Mouse (Mus musculus): ENCODE results near the gene Brat1. TPM values are rescaled to one million over a fixed set of nuclear protein-coding genes. Genes with fewer than 3 reads are reported as not detected.

The Brat1 gene
- polyA plus RNA-seq, 1 experiment from 2014 or later = 18.7 TPM

GRCm38 (mm10) chr5:140702618-140703175, 2.1 kb upstream of the Brat1 start:
- peak overlapping the region; percentile 91 for H3K27ac ChIP-seq
- peak overlapping the region; percentile 87 for H3K4me2 ChIP-seq
- peaks cover 3% of the 10 kb centered on the region; the same call in 1 of the 2 replicates for H3K36me3 ChIP-seq
- ATAC-seq (ENCODE audit: insufficient read depth, low FRiP score, low read depth) = no peak
- H3K4me1 ChIP-seq = peaks cover 33% of the 10 kb centered on the region
- peak overlapping the region; percentile 85; the same call in 1 of the 2 replicates for H3K9ac ChIP-seq
- 61% methylated on average over 19 of the region's 19 CpGs for WGBS
- H3K9me3 ChIP-seq = no peaks in the 10 kb centered on the region
- peak overlapping the region; percentile 78 for H3K4me3 ChIP-seq (replicated peaks)
- no peaks in the 10 kb centered on the region for H3K27me3 ChIP-seq (replicated peaks)

DNA sequence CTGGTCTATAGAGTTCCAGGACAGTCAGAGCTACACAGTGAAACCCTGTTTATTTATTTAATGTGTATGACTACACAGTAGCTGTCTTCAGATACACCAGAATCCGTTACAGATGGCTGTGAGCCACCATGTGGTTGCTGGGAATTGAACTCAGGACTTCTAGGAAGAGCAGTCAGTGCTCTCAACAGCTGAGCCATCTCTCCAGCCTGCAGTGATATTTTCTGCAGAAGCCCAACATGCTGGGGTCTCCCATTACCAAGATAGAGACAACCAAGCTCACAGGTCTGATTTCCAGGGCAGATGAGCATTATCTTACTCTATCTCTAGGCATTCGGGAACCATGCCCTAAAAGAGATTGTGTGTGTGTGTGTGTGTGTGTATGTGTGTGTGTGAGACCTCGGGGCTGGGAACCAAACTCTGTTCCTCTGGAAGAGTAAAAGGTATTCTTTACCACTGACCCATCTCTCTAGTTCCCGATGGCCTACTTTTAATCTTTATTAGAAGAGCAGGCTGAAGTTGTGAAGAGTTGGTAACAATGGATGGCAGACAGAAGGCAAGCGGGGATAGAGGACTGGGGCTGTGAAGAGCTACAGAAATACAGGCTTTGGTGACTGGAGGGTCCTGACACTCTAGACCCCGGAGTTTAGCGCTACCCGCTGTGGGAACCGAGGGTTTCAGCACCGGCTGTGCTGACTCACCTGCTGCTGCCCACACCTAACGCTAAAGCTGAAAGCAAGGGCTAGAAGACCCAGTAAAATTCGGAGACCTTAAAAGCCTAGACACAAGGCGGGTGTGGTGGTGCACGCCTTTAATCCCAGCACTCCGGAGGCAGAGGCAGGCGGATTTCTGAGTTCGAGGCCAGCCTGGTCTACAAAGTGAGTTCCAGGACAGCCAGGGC, 1.1 kb upstream of the Brat1 start:
- ATAC-seq (ENCODE audit: insufficient read depth, low FRiP score, low read depth) = no peak

DNA sequence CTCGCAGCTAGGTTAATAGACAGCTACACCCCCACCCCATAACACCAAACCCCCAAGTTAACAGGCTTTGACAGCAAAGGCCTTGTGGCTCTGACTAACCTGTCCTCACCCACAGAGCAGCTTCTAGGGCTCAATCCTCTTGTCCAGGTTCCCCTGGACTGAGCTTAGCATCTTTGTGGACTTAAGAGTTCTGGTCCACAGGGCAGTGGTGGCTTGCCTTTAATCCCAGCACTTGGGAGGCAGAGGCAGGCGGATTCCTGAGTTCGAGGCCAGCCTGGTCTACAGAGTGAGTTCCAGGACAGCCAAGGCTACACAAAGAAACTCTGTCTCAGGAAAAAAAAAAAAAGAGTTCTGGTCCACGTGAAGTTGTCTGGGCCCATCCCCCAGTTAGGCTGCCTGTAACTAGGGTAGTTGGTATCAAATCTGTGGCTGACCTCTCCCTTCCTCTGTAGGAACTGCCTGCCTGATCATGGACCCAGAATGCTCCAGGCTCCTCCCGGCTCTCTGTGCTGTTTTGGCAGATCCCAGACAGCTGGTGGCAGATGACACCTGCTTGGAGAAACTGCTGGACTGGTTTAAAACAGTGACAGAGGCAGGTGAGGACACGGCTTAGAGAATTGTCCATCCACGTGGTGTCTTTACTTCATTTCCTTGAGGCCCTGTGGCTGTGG, 825 bp downstream of the Brat1 start:
- Histone ChIP-seq H3K4me1 (peaks cover 33% of the 10 kb centered on the region), H3K27ac (peak overlapping the region; percentile 87), H3K4me3 (replicated peaks) (peak overlapping the region; percentile 58), H3K9me3 (no peaks in the 10 kb centered on the region), H3K9ac (peak overlapping the region; percentile 68), H3K27me3 (replicated peaks) (no peaks in the 10 kb centered on the region), H3K36me3 (peaks cover 10% of the 10 kb centered on the region), H3K4me2 (peak overlapping the region; percentile 80)
- ATAC-seq (ENCODE audit: insufficient read depth, low FRiP score, low read depth) = no peak
- 43% methylated on average over 7 of the region's 7 CpGs for WGBS

More for the DNA sequence above, 1.1 kb upstream of the Brat1 start:
- Histone ChIP-seq H3K9ac (no peak overlapping the region), H3K4me3 (replicated peaks) (peak overlapping the region; percentile 58), H3K9me3 (no peaks in the 10 kb centered on the region), H3K27ac (peak overlapping the region; percentile 93), H3K36me3 (peaks cover 6% of the 10 kb centered on the region; the same call in 1 of the 2 replicates), H3K4me1 (peaks cover 33% of the 10 kb centered on the region), H3K27me3 (replicated peaks) (no peaks in the 10 kb centered on the region), H3K4me2 (peak overlapping the region; percentile 49)
- WGBS = 33% methylated on average over 17 of the region's 17 CpGs

DNA sequence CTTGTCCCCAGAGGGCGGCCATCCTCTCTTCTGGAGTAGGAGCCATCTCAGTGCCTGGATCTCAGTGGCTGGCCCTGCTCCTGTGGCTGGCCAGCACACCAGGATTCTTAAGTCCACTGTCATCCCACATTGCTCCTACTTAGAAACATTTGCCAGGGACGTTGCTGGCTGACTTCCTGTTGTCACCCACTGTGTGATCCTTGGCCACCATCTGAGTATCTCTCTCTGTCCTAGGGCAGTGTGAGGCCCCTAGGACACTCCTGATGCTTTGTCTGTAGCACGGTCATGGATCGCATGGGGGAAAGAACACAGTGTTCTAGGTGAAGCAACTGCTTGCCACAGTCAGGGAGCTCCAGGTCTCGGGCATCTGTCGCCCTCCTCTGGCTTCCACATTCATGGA, 5.5 kb downstream of the Brat1 start:
- Histone ChIP-seq H3K27me3 (replicated peaks) (no peaks in the 10 kb centered on the region), H3K4me2 (no peak overlapping the region)
- ATAC-seq (ENCODE audit: insufficient read depth, low FRiP score, low read depth) = no peak

DNA sequence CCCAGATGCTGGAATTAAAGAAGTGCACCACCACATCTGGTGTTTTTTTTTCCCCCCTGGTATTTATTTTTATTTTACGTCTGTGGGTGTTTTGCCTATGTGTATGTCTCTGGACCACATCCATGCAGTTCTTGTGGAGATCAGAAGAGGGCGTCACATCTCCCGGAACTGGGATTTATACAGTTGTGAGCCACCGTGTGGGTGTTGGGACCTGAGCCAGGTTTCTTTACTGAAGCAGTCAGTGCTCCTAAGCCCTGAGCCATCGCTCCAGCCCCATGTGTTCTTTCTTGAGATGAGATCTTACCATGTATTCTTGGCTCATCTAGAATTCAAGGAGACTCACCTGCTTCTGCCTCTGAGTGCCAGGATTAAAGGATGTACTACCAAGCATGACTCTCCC, 6.2 kb downstream of the Brat1 start:
- Histone ChIP-seq H3K27ac (no peak overlapping the region), H3K9ac (no peak overlapping the region), H3K27me3 (replicated peaks) (no peaks in the 10 kb centered on the region), H3K4me3 (replicated peaks) (no peak overlapping the region), H3K4me1 (no peaks in the 10 kb centered on the region), H3K4me2 (no peak overlapping the region), H3K9me3 (no peaks in the 10 kb centered on the region), H3K36me3 (peaks cover 46% of the 10 kb centered on the region)
- no peak for ATAC-seq (ENCODE audit: insufficient read depth, low FRiP score, low read depth)
- 85% methylated on average over 5 of the region's 5 CpGs for WGBS

More for the DNA sequence above, 5.5 kb downstream of the Brat1 start:
- peaks cover 46% of the 10 kb centered on the region for H3K36me3 ChIP-seq
- no peaks in the 10 kb centered on the region for H3K9me3 ChIP-seq
- H3K4me1 ChIP-seq = peaks cover 7% of the 10 kb centered on the region
- H3K27ac ChIP-seq = no peak overlapping the region
- no peak overlapping the region for H3K9ac ChIP-seq
- H3K4me3 ChIP-seq (replicated peaks) = no peak overlapping the region
- WGBS = 91% methylated on average over 6 of the region's 6 CpGs

DNA sequence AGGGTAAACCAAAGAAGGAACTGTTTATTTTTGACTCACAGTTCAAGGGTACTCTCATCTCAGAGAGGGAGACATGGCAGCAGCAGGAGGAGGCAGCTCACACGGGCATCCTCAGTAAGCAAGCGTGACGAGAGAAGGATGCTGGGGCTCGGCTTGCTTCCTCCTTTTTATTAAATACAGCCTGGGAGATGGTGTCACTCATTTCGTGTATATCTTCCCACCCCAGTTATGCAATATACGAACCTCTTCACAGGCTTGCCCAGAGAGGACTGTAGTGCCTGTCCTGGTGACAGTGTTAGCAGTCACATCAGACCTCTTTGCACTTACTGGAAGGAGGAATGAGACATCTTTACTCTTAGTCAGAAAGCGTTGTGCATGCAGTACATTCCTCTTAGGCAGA, 16.0 kb downstream of the Brat1 start:
- no peak for ATAC-seq (ENCODE audit: insufficient read depth, low FRiP score, low read depth)
- peaks cover 8% of the 10 kb centered on the region for H3K36me3 ChIP-seq
- H3K9me3 ChIP-seq = no peaks in the 10 kb centered on the region
- H3K9ac ChIP-seq = no peak overlapping the region
- H3K4me1 ChIP-seq = no peaks in the 10 kb centered on the region
- H3K4me3 ChIP-seq (replicated peaks) = no peak overlapping the region
- no peak overlapping the region for H3K4me2 ChIP-seq
- WGBS = 79% methylated on average over 7 of the region's 7 CpGs
- no peak overlapping the region for H3K27ac ChIP-seq
- H3K27me3 ChIP-seq (replicated peaks) = no peaks in the 10 kb centered on the region

DNA sequence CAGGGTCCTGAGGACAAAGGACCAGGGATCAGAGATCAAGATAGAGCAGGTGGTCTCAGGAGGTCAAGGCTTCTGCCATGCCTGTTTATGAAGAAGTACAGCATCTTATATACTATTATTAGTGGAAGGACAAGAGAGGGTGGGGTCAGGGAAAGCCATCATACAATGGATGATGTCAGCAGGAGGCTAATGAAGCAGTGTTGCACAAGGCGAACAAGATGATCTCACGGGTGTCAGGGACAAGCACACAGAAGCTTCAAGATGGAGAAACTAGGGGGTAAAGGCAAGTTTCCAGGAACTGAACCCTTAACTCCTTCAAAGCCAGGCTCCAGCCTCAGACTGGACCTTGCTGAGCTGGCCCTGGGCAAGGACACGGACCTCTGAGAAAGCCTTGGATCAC, 17.3 kb downstream of the Brat1 start:
- Histone ChIP-seq H3K9me3 (no peaks in the 10 kb centered on the region), H3K4me3 (replicated peaks) (no peak overlapping the region), H3K27ac (no peak overlapping the region), H3K36me3 (peaks cover 8% of the 10 kb centered on the region), H3K4me1 (no peaks in the 10 kb centered on the region), H3K9ac (no peak overlapping the region), H3K4me2 (no peak overlapping the region), H3K27me3 (replicated peaks) (no peaks in the 10 kb centered on the region)
- no peak for ATAC-seq (ENCODE audit: insufficient read depth, low FRiP score, low read depth)
- WGBS = 70% methylated on average over 3 of the region's 3 CpGs

GRCm38 (mm10) chr5:140723822-140724221, 19.0 kb downstream of the Brat1 start, which contains the start of gene Amz1:
Amz1 (plus strand) TSS chr5:140724127.
- Histone ChIP-seq H3K27ac (no peak within 1 kb of the TSS), H3K9me3 (no peaks in the 10 kb centered on the region), H3K9ac (no peak within 1 kb of the TSS), H3K36me3 (no peaks in the 10 kb centered on the region), H3K4me3 (replicated peaks) (no peak within 1 kb of the TSS), H3K4me2 (no peak within 1 kb of the TSS), H3K27me3 (replicated peaks) (no peaks in the 10 kb centered on the region), H3K4me1 (no peaks in the 10 kb centered on the region)
- 81% methylated on average over 13 of the region's 13 CpGs for WGBS
- ATAC-seq (ENCODE audit: insufficient read depth, low FRiP score, low read depth) = no peak

- Histone ChIP-seq H3K27me3 (replicated peaks) (no peaks in the 10 kb centered on the region), H3K4me1 (no peaks in the 10 kb centered on the region), H3K4me3 (replicated peaks) (no peak overlapping the region), H3K9ac (no peak overlapping the region), H3K9me3 (no peaks in the 10 kb centered on the region), H3K36me3 (no peaks in the 10 kb centered on the region), H3K27ac (no peak overlapping the region), H3K4me2 (no peak overlapping the region)
- WGBS = 78% methylated on average over 7 of the region's 7 CpGs
- ATAC-seq (ENCODE audit: insufficient read depth, low FRiP score, low read depth) = no peak
Observed at GRCm38 (mm10) chr5:140726062-140726839, 21.4 kb downstream of the Brat1 start.

DNA sequence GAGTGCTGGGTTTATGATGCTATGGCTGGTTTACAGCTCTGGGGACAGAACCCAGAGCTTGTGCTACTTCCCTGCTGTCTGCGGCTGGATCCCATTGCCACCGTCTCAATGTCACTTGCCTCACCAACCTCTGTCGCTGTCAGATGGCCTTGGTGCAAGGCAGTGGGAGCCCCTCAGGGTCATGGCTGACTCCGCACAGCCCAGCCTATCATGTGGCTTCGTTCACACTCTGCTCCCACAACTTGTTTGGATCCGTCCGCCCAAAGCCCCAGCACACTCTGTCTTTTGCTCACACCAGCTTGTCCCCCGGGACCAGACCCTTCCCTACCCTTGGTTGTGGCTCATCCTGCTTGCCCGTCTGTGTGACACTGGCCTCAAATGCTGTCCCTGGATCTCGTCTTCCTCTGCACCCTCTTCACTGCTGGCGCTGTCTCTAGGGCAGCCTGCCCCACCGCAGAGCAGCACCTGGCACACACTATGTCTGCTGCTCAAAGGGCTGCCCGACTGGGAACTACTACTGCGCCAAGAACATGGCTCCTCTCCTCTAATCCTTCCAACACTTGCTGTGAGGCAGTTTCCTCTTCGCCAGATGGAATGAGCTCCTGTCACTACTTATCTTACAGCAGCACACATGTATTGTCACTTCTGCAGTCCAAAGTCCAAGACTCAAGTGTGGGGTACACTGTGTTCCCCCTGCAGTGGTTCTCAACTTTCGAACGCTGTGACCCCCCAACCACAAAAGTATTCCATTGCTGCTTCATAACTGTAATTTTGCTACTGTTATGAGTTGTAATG, 22.3 kb downstream of the Brat1 start:
- no peaks in the 10 kb centered on the region for H3K9me3 ChIP-seq
- no peak overlapping the region for H3K4me3 ChIP-seq (replicated peaks)
- H3K36me3 ChIP-seq = no peaks in the 10 kb centered on the region
- 77% methylated on average over 17 of the region's 17 CpGs for WGBS
- H3K27ac ChIP-seq = no peak overlapping the region
- no peaks in the 10 kb centered on the region for H3K4me1 ChIP-seq
- H3K4me2 ChIP-seq = no peak overlapping the region
- H3K9ac ChIP-seq = no peak overlapping the region
- H3K27me3 ChIP-seq (replicated peaks) = no peaks in the 10 kb centered on the region
- ATAC-seq (ENCODE audit: insufficient read depth, low FRiP score, low read depth) = no peak

All from stomach, embryonic 15.5 days (tissue).